Mouse (Mus musculus): ENCODE measurements around the gene Fitm2. TPM values are rescaled to one million over a fixed set of nuclear protein-coding genes. Genes with fewer than 3 reads are reported as not detected.

Gene Fitm2
- polyA plus RNA-seq (2017; shearing (Covaris generic)) = 1 to 10 TPM; 2.4 to 3.6 TPM

GRCm38 (mm10) chr2:163472466-163472851, at the start of gene Fitm2:
Fitm2 (minus strand) TSS chr2:163472629.

GRCm38 (mm10) chr2:163506300-163507004, 34.0 kb upstream of the Fitm2 start, which contains the start of gene Hnf4a:
Hnf4a (plus strand) TSS chr2:163506808.

GRCm38 (mm10) chr2:163492018-163492417, 19.6 kb upstream of the Fitm2 start, which contains the start of gene R3hdml:
R3hdml (plus strand) TSS chr2:163492318.

DNA sequence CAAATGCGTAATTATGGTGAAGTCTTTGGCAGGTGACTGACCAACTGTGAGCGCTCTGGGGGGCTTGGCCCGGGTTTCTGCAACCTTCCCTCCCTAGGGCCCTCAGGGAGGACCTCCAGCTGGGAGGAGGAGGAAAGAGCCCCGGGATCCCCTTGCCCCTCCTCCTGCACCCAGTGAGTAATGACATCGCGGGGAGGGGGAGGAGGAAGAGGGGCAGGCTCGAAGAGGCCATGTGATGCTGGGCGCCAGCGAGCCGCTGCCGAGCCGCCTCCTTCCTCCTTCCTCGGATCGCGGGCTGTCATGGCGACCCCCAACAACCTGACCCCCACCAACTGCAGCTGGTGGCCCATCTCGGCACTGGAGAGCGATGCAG, 34.2 kb downstream of the Fitm2 start, which contains the start of gene Gdap1l1:
Gdap1l1 (plus strand) TSS at position 231 of the 373 bp plus-strand sequence.

GRCm38 (mm10) chr2:163424597-163424996, 47.8 kb downstream of the Fitm2 start, which contains the start of gene Oser1:
Oser1 (minus strand) TSS chr2:163424697.

Other genes with a start within 250 kb of the Fitm2 start
- gene Jph2, start 74.6 kb downstream of the Fitm2 start, polyA plus RNA-seq (2017; shearing (Covaris generic)) = not detected
- 10 to 100 TPM; 87.2 to 88.6 TPM for gene Oser1, start 47.9 kb downstream of the Fitm2 start, polyA plus RNA-seq (2017; shearing (Covaris generic))
- gene Gdap1l1, start 34.2 kb downstream of the Fitm2 start, polyA plus RNA-seq (2017; shearing (Covaris generic)) = not detected
- not detected for gene R3hdml, start 19.7 kb upstream of the Fitm2 start, polyA plus RNA-seq (2017; shearing (Covaris generic))
- gene Hnf4a, start 34.2 kb upstream of the Fitm2 start, polyA plus RNA-seq (2017; shearing (Covaris generic)) = not detected
- gene Ttpal, start 129.7 kb upstream of the Fitm2 start, polyA plus RNA-seq (2017; shearing (Covaris generic)) = 10 to 100 TPM; 38.6 to 57.7 TPM
- gene Serinc3, start 172.5 kb upstream of the Fitm2 start, polyA plus RNA-seq (2017; shearing (Covaris generic)) = 1,000 to 10,000 TPM in 1 of 2 experiments, 100 to 1,000 TPM in 1; 598 to 1,017 TPM
- gene Pkig, start 185.8 kb upstream of the Fitm2 start, polyA plus RNA-seq (2017; shearing (Covaris generic)) = 1 to 10 TPM; 7.0 to 7.4 TPM

Measured in activated CD4-positive, CD25-positive, alpha-beta regulatory T cell (primary cell).